Mouse (Mus musculus): ENCODE measurements around the gene Trim27. TPM values are rescaled to one million over a fixed set of nuclear protein-coding genes. Genes with fewer than 3 reads are reported as not detected.

Gene Trim27
- 80.9 and 86.3 TPM in 2 replicates for polyA plus RNA-seq (2015; fragmentation: Nextera tagmentation; extraction: Ambion mirVana)

DNA sequence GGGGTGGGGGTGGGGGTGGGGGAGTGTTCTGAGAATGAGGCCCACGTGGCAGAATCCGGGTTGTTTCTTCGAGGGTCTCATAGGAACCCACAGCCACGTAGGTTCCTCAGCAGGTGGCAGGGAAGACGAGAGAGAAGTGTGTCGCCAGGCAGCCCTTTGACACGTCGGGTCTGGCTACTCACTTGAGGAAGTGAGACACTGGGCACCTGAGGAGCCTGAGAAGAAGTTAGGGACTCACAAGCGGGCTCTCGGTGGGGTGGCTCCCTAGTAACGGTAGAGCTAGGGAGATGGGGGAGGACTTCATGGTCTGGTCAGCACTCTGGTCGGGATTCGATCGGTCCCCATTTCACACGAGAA is at the start of gene Trim27:
Gene Trim27, plus strand, starts transcription at position 79 of the 357 bp plus-strand sequence.

DNA sequence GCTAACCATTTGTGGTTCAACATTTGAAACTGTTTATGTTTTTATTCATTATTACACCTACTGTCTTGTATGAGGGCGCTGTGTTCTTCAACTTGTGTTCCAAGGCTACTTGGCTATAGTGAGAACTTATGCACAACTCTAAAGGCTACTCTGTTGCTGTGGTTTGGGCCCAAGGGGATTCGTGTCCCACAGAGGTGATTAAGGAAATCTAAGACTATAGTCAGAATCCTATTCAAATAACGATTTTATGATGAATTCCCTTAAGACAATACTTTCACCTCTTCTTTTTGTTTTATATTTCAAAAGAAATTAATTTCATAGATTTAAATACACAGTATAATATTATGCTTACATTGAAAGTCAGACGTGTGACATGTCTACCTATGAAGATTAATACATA is 33.5 kb upstream of the Trim27 start, which contains the start of gene Olfr1368:
Gene Olfr1368, minus strand, starts transcription at position 101 of the 400 bp plus-strand sequence.

Other genes starting within 250 kb of the Trim27 start
- not detected in 2 replicates for gene Olfr1370, start 104.5 kb upstream of the Trim27 start, polyA plus RNA-seq (2015; fragmentation: Nextera tagmentation; extraction: Ambion mirVana)
- not detected in 2 replicates for gene Olfr1369-ps1, start 68.0 kb upstream of the Trim27 start, polyA plus RNA-seq (2015; fragmentation: Nextera tagmentation; extraction: Ambion mirVana)
- not detected in 2 replicates for gene Olfr263, start 49.8 kb upstream of the Trim27 start, polyA plus RNA-seq (2015; fragmentation: Nextera tagmentation; extraction: Ambion mirVana)
- gene Olfr1368, start 33.6 kb upstream of the Trim27 start, polyA plus RNA-seq (2015; fragmentation: Nextera tagmentation; extraction: Ambion mirVana) = not detected in 2 replicates
- gene Gpx5, start 113.3 kb downstream of the Trim27 start, polyA plus RNA-seq (2015; fragmentation: Nextera tagmentation; extraction: Ambion mirVana) = not detected in 2 replicates
- not detected in 2 replicates for gene Gpx6, start 132.7 kb downstream of the Trim27 start, polyA plus RNA-seq (2015; fragmentation: Nextera tagmentation; extraction: Ambion mirVana)
- gene Olfr1367, start 167.5 kb downstream of the Trim27 start, polyA plus RNA-seq (2015; fragmentation: Nextera tagmentation; extraction: Ambion mirVana) = not detected in 2 replicates
- gene Zscan12, start 183.4 kb downstream of the Trim27 start, polyA plus RNA-seq (2015; fragmentation: Nextera tagmentation; extraction: Ambion mirVana) = 4.2 and 5.2 TPM in 2 replicates
- gene Zkscan3, start 223.3 kb downstream of the Trim27 start, polyA plus RNA-seq (2015; fragmentation: Nextera tagmentation; extraction: Ambion mirVana) = 38.2 TPM in 2 replicates